In the genomic region with DNA sequence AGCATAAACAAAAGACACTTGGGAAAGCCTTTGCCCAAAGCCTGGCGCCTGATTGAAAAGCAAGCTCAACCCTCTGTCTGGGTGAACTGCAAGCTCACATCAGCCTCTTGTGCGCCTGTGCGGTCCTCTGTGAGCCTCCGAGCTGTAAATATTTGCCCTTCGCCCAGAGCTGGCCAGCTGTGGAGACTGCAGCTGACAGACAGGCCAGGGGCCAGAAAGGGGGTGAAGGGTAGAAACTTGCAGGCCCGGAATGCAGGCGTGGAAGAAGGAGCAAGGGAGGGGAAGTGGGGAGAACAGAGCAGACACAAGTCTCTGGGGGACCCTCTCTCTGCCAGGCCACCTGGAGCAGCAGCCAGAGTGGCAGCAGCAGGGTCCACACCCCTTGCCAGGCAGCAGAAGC, we compare ENCODE assay signal across 10 mouse cellular contexts. TPM values are rescaled to one million over a fixed set of nuclear protein-coding genes. Genes with fewer than 3 reads are reported as not detected.
DNase-seq lines count a peak whose midpoint lies in the region; ATAC-seq and TF ChIP-seq lines count a peak whose summit lies in the region.
"Had no signal": no experiment of that assay in that cellular context is flagged by ENCODE, and none has a peak within 500 bp of the region (broad histone marks: within the 10 kb centered on the region; RNA-seq: fewer than 3 reads in every experiment).

No protein-coding gene starts in this region.

- H3K4me3 ChIP-seq in heart, embryonic 10.5 days: peak overlapping the region; percentile 78
- peak overlapping the region; percentile 38 for H3K4me3 ChIP-seq in lung, embryonic 14.5 days (ENCODE audit: low read depth, low read length)
- peak overlapping the region; percentile 51 for H3K4me3 ChIP-seq in small intestine, adult 2 months (ENCODE audit: low read depth, low read length)
- H3K4me3 ChIP-seq: erythroblast, embryonic 14.5 days had no signal

- H3K4me1 ChIP-seq in heart, embryonic 10.5 days: peaks cover 41% of the 10 kb centered on the region
- H3K4me1 ChIP-seq in lung, embryonic 14.5 days (ENCODE audit: insufficient read depth): peaks cover 25% of the 10 kb centered on the region; the same call in 1 of the 2 replicates
- H3K4me1 ChIP-seq in small intestine, adult 2 months (ENCODE audit: control insufficient read depth, insufficient read depth, insufficient read length, low read length): peaks cover 4% of the 10 kb centered on the region; the same call in 1 of the 2 replicates

- peak overlapping the region; percentile 42 for H3K9ac ChIP-seq in lung, embryonic 14.5 days

- peak; percentile 83 for ATAC-seq in lung, embryonic 14.5 days (ENCODE audit: insufficient read depth)
- no peak for ATAC-seq in activated CD4-positive, CD25-positive, alpha-beta regulatory T cell, adult 4 months

- TF ChIP-seq CTCF in lung, embryonic 14.5 days (IDR thresholded peaks at IDR 0.05; ENCODE audit: low read depth): no peak
- TF ChIP-seq CTCF in small intestine, adult 2 months (IDR thresholded peaks at IDR 0.05; ENCODE audit: extremely low read depth, insufficient read length, insufficient replicate concordance, low read depth, low read length): no peak

- H3K4me2 ChIP-seq in lung, embryonic 14.5 days: peak overlapping the region; percentile 88

- WGBS in heart, embryonic 10.5 days: 8% methylated on average over 7 of the region's 7 CpGs
- 3% methylated on average over 7 of the region's 7 CpGs for WGBS in lung, embryonic 14.5 days
- whole genome bisulfite sequencing in small intestine, adult 2 months: 5% methylated on average over 7 of the region's 7 CpGs

- no peak for TF ChIP-seq POLR2A in small intestine, adult 2 months (IDR thresholded peaks at IDR 0.05; ENCODE audit: low read depth, low read length)

- no peaks in the 10 kb centered on the region for H3K9me3 ChIP-seq in heart, embryonic 10.5 days
- no peaks in the 10 kb centered on the region for H3K9me3 ChIP-seq in lung, embryonic 14.5 days (ENCODE audit: low read depth, low read length)

- H3K36me3 ChIP-seq in heart, embryonic 10.5 days: 0 out of 2 replicates have a peak, but pooled peaks cover 3% of the 10 kb centered on the region
- H3K36me3 ChIP-seq in lung, embryonic 14.5 days (ENCODE audit: insufficient read depth): peaks cover 7% of the 10 kb centered on the region; the same call in 1 of the 2 replicates
- no peaks in the 10 kb centered on the region for H3K36me3 ChIP-seq in small intestine, adult 2 months (ENCODE audit: control insufficient read depth, insufficient read depth, low read length)

- H3K27me3 ChIP-seq in heart, embryonic 10.5 days (ENCODE audit: insufficient read depth, poor library complexity, severe bottlenecking): no peaks in the 10 kb centered on the region
- no peaks in the 10 kb centered on the region for H3K27me3 ChIP-seq in lung, embryonic 14.5 days (ENCODE audit: insufficient read depth, low read length)
- H3K27me3 ChIP-seq in small intestine, adult 2 months (ENCODE audit: control insufficient read depth, insufficient read depth, low read length): peaks cover 11% of the 10 kb centered on the region
- H3K27me3 ChIP-seq: CH12.LX had no signal

- H3K27ac ChIP-seq in heart, embryonic 10.5 days: peak overlapping the region; percentile 96
- H3K27ac ChIP-seq in lung, embryonic 14.5 days (ENCODE audit: low read depth): peak overlapping the region; percentile 85
- H3K27ac ChIP-seq in small intestine, adult 2 months (ENCODE audit: insufficient read depth, low read depth, low read length): peak overlapping the region; percentile 74; the same call in 1 of the 2 replicates

- DNase-seq in urinary bladder, adult 2 months (ENCODE audit: low spot score): peak; percentile 33
- DNase-seq in urinary bladder, postnatal 10 days (ENCODE audit: low spot score): no peak
- DNase-seq in heart, embryonic 10.5 days (ENCODE audit: low spot score): peak; percentile 88
- DNase-seq in kidney, adult 8-10 months: peak; percentile 86 to 87
- peak; percentile 94 for DNase-seq in lung, embryonic 14.5 days
- no peak for DNase-seq in right cerebral cortex, postnatal 25 days

RNA-seq across cellular contexts. Expression of gene Pdzrn3, which starts 3.0 kb away (rescaled TPM):
- polyA plus RNA-seq in urinary bladder, adult 2 months (2012; rRNA removed): 53.6 and 79.1 TPM in 2 replicates
- polyA plus RNA-seq in heart, embryonic 10.5 days (2016; fragmentation: Nextera tagmentation; extraction: Ambion mirVana): 8.9 and 9.0 TPM in 2 replicates
- polyA plus RNA-seq in lung, embryonic 14.5 days (2014; fragmentation: Nextera tagmentation; extraction: Ambion mirVana): 14.2 and 14.8 TPM in 2 replicates
- polyA plus RNA-seq in small intestine, adult 2 months (2012; rRNA removed): 10.2 and 11.2 TPM in 2 replicates
- not detected for polyA plus RNA-seq in activated CD4-positive, CD25-positive, alpha-beta regulatory T cell, adult 4 months (2017; shearing (Covaris generic))
- polyA plus RNA-seq: erythroblast, embryonic 14.5 days had no signal

Comparison
In these comparisons a context has a peak if more than half of its experiments do, and no peak if none do; other contexts are left out.
1. DNase-seq: peak in urinary bladder, adult 2 months (single experiment), heart, embryonic 10.5 days (single experiment), kidney, adult 8-10 months (2 of 2) and lung, embryonic 14.5 days (single experiment); none in urinary bladder, postnatal 10 days (single experiment) and right cerebral cortex, postnatal 25 days (single experiment).
2. Peak in every context shown above with its lines, with median percentiles within 50 percentile points of each other: H3K27ac ChIP-seq and H3K4me3 ChIP-seq.